Mouse (Mus musculus) layer of hippocampus, adult 2 months (tissue): Measurements from ENCODE around the gene Nr1i3. TPM values are rescaled to one million over a fixed set of nuclear protein-coding genes. Genes with fewer than 3 reads are reported as not detected.

Experiments
- DNase-seq, 2 experiments: peaks; one replicate each; pipeline ENCODE4 v3.0.0; 2022; ENCODE audit warnings: low spot score in 2 of 2
- H3K27ac ChIP-seq: fragments of 200-600 bp; 2 replicates; pipeline ENCODE4 v1.8.1; 2022
- H3K4me3 ChIP-seq: fragments of 200-600 bp; 2 replicates; pipeline ENCODE4 v1.8.1; 2022; ENCODE audit warnings: mild to moderate bottlenecking
- CTCF ChIP-seq: fragments of 200-600 bp; conservative IDR thresholded peaks from 2 replicates; pipeline ENCODE4 v1.8.1; 2022; ENCODE audit warnings: antibody characterized with exemption, mild to moderate bottlenecking, moderate library complexity
- total RNA-seq, 2 experiments: library from RNA; stranded (reverse); gene quantifications; 2 replicates each; pipeline ENCODE4 v1.2.3; 2021

Nr1i3 gene
- total RNA-seq, 2 experiments from 2014 or later, result 0.15 TPM; not detected in 1

DNA sequence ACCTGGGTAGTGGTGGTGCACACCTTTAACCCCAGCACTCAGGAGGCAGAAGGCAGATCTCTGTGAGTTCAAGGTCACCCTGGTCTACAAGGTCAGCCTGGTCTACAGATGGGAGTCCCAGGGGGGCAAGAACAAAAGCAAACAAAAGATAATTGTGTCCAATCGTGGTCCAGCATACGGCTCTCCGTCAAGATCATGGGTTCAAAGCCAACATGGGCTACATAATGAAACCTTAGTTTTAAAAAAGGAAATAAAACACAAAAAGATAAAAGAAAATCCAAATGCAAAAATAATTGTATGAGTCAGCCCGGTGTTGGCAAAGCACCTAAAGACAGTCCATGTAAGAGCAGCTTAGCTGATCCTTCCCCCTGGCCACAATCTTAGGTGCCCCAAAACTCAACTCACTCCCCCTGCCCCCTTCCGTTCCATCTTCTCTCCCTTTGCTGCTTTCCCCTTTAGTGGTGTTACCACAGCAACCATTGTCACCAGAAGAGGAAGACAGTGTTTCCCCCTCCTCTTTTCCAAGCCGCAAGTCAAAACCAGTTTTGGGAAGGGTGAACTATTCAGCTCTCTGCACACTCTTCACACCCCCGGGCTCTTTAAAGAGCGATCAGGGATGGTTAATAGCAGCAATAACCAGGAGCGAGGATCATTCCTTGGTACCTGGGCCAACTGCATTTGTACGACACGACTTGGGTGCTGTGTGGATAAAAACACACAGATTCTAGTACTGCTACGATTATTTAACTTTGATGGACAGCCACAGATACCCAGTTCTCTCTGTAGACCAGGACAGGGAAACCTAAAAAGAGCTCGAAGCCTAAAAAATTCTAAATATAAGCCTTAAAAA, 25.7 kb upstream of the Nr1i3 start:
- DNase-seq, result no peak
- no peak overlapping the region for H3K27ac ChIP-seq
- TF ChIP-seq CTCF, result no peak
- no peak overlapping the region for H3K4me3 ChIP-seq

- Histone ChIP-seq H3K4me3 (no peak overlapping the region), H3K27ac (peak overlapping the region; percentile 36; the same call in 1 of the 2 replicates)
- TF ChIP-seq CTCF, result no peak
- DNase-seq, result no peak
Observed at GRCm38 (mm10) chr1:171189046-171189445, 24.7 kb upstream of the Nr1i3 start.

DNA sequence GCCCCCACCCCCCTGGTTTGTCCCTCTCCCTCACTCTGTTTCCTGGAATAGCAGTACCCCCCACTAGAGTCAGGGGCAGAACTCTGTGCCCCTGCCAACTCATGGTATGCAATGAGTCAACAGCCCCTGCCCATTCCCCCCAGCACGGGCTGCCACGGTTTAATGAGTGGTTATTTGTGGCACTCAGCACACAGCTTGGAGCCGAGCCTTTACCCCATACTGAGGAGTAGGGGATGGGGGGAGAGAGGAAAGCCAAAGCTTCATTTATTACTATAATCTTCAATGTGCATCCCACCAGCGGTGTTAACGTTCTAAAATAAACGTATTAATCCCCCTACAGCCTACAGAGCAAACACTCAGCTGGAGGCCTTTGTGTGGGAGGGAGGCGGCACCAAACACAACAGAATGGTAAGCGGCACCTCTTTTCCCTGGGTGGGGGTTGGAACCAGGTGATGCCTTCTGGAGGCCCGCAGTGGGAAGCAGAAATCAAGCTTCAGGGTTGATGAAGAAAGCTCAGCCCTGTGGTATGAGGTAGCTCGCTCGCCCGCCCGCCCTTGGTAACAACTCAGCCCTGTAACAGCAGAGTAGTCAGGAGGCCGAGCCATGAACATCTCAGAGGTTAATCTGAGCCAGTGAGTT, 24.2 kb upstream of the Nr1i3 start:
- TF ChIP-seq CTCF, result no peak

DNA sequence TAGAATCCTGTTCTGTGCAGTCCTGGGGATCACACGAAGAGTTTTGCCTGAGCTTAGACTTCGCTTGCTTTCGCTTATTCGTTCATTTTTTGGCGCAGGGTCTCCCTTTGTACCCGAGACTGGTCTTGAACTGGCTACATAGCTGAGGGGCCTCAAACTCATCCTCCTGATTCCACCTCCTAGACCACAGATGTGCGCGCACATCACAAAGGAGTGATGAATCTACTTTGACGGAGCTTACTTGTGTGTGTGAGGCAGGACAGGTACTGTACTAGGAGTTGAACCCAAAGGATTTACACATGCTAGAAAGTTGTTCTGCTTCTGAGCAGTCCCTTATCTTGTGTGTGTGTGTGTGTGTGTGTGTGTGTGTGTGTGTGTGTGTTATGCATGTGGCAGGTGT, 22.9 kb upstream of the Nr1i3 start:
- TF ChIP-seq CTCF, result no peak
- no peak overlapping the region for H3K4me3 ChIP-seq

More for the DNA sequence above, 24.2 kb upstream of the Nr1i3 start:
- peak overlapping the region; percentile 36; the same call in 1 of the 2 replicates for H3K27ac ChIP-seq
- no peak for DNase-seq
- H3K4me3 ChIP-seq, result no peak overlapping the region

DNA sequence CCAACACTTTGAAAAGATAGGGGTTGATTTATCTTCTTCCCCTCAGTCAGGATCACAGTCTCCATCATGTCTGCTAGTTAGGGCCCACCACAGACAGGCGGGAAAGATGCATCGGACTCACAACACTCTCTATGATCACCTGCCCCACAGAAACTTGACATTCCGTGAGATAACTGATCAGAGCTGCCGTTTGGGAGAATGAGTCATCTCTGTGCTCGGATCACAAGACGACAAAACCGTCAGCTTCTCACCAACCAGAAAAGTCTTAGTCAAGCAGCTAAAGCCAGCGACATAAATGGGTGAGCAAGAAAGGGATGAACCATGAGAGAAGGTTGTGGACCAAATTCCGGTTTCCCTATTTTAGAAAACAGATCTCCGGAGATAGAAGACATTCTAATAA, 21.5 kb upstream of the Nr1i3 start:
- TF ChIP-seq CTCF, result no peak
- H3K27ac ChIP-seq, result no peak overlapping the region
- H3K4me3 ChIP-seq, result peak overlapping the region; percentile 26; the same call in 1 of the 2 replicates
- no peak for DNase-seq

More for the DNA sequence above, 22.9 kb upstream of the Nr1i3 start:
- DNase-seq, result no peak
- no peak overlapping the region for H3K27ac ChIP-seq

GRCm38 (mm10) chr1:171193093-171193840, 20.5 kb upstream of the Nr1i3 start:
- Histone ChIP-seq H3K27ac (peak overlapping the region; percentile 51; the same call in 1 of the 2 replicates), H3K4me3 (peak overlapping the region; percentile 26)
- TF ChIP-seq CTCF, result no peak
- DNase-seq, result no peak

DNA sequence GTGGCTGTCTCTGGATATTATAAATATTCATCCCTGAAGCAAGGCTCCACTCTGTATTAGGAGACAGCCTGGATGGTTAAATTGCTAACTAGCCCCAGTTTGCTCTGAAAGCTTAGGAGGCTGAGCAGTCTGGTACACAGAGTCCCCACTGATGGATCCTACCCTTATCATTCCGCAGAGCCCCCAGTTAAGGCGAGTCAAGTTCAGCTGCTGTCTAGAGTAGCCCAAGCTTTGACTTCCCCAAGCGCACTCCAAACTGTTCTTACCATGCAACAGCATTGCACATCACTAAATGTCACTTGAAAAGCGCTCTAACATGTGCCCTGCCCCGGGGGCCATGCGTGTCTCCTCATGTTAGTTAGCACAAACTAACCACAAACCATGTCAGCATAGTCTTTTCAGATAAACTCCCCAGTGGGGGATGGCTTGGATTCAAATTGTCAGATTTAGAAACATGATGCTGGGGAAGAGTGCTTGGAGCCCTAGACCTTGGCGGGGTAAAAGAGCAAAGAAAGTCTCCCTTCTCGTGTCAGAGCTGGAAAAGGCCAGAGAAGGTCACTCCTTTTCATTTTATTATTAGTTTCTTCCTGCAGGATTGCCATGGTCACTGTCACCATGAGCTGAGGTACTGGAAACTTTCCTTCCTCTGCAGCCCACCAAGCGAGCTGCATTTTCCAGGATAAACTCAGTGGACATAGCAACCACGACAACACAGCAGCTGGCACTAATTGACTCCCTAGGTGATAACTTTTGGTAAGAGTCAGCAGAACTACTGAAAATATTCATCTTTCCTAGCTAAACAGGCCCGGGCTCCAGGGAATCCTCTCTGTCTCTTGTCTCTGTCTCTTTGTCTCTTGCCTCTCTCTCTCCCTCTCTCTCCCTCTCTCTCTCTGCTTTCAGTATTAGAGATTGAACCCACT, 19.6 kb upstream of the Nr1i3 start:
- no peak for TF ChIP-seq CTCF
- no peak for DNase-seq
- H3K27ac ChIP-seq, result no peak overlapping the region; the same call in 1 of the 2 replicates
- peak overlapping the region; percentile 26 for H3K4me3 ChIP-seq

DNA sequence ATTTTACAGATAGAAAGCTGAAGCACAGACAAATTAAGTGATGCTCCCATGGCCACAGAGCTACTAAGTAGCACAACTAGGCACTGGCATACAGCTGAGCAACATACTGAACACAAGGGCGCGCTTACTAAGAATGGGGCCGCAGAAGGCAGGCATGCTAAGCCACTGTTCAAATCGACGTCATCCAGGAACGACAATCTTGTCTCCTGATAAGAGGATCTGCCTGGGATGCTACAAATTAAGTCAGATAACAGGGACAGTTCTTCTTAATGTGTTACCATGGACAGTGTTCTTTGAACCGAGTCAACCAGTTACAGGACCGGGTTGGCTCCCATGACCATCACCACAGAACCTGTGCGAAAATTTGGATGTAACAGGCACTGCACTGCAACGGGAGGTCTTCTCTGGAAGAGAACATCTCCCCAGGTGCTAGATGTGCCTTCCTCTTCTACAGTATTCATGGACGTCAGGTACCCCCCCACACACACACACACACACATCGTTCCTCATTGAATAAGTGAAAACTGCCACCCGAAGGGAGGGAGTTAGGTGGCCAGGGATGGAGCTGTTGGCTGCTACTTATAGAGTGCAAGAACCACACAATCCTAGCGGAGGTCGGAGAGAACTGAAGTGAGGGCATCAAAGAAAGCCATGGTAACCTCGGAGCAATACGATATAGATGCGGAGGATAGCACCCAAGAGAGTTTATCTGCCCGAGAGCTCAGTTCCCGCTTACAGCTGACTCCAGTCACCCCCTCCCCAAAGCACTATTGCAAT, 18.5 kb upstream of the Nr1i3 start:
- TF ChIP-seq CTCF, result no peak

GRCm38 (mm10) chr1:171195887-171196397, 17.8 kb upstream of the Nr1i3 start, which contains the start of gene Pcp4l1:
Gene Pcp4l1, minus strand, starts transcription at chr1:171196268.
- peak within 1 kb of the TSS; percentile 62 for H3K4me3 ChIP-seq
- TF ChIP-seq CTCF, result no peak
- peak within 1 kb of the TSS; percentile 64 for H3K27ac ChIP-seq
- DNase-seq, result peak in 1 of 2 experiments; percentile 36

More for the DNA sequence above, 18.5 kb upstream of the Nr1i3 start:
- peak overlapping the region; percentile 62 for H3K4me3 ChIP-seq
- no peak for DNase-seq
- peak overlapping the region; percentile 64 for H3K27ac ChIP-seq

- TF ChIP-seq CTCF, result no peak
- DNase-seq, result no peak
- no peak overlapping the region for H3K4me3 ChIP-seq
- no peak overlapping the region for H3K27ac ChIP-seq
Observed at GRCm38 (mm10) chr1:171199532-171199931, 14.2 kb upstream of the Nr1i3 start.

GRCm38 (mm10) chr1:171200769-171201168, 13.0 kb upstream of the Nr1i3 start:
- no peak for TF ChIP-seq CTCF
- Histone ChIP-seq H3K27ac (no peak overlapping the region), H3K4me3 (no peak overlapping the region)
- DNase-seq, result no peak
